Mouse (Mus musculus) intestine, embryonic 16.5 days (tissue): Measurements from ENCODE around the gene Tm9sf1. TPM values are rescaled to one million over a fixed set of nuclear protein-coding genes. Genes with fewer than 3 reads are reported as not detected.

ENCODE experiments used
- polyA plus RNA-seq: library from polyadenylated mRNA; unstranded; fragments of >200 nt; fragmentation: Nextera tagmentation; extraction: Ambion mirVana; gene quantifications from 2 replicates; pipeline ENCODE4 v1.2.1, GENCODE M21; 2015

Tm9sf1 gene
- polyA plus RNA-seq, 1 experiment from 2014 or later = 131 TPM

Other genes starting within 250 kb of the Tm9sf1 start
- 165 and 167 TPM in 2 replicates for gene Dhrs4, start 165.0 kb downstream of the Tm9sf1 start, polyA plus RNA-seq
- gene Carmil3, start 153.2 kb downstream of the Tm9sf1 start, polyA plus RNA-seq = 1.0 TPM in 2 replicates
- gene Cpne6, start 133.4 kb downstream of the Tm9sf1 start, polyA plus RNA-seq = 0.61 TPM in 2 replicates
- not detected in 2 replicates for gene Nrl, start 118.8 kb downstream of the Tm9sf1 start, polyA plus RNA-seq
- gene Pck2, start 103.5 kb downstream of the Tm9sf1 start, polyA plus RNA-seq = 46.2 and 51.8 TPM in 2 replicates
- 102 and 104 TPM in 2 replicates for gene Dcaf11, start 83.8 kb downstream of the Tm9sf1 start, polyA plus RNA-seq
- 2.0 and 2.2 TPM in 2 replicates for gene A730061H03Rik, start 83.4 kb downstream of the Tm9sf1 start, polyA plus RNA-seq
- 0.18 and 0.28 TPM in 2 replicates for gene Fitm1, start 68.2 kb downstream of the Tm9sf1 start, polyA plus RNA-seq
- gene Psme1, start 65.7 kb downstream of the Tm9sf1 start, polyA plus RNA-seq = 217 and 224 TPM in 2 replicates
- 14.0 and 15.6 TPM in 2 replicates for gene Emc9, start 58.5 kb downstream of the Tm9sf1 start, polyA plus RNA-seq
- gene Psme2, start 52.7 kb downstream of the Tm9sf1 start, polyA plus RNA-seq = 347 and 368 TPM in 2 replicates
- 19.0 and 19.8 TPM in 2 replicates for gene Rnf31, start 52.1 kb downstream of the Tm9sf1 start, polyA plus RNA-seq
- 11.6 and 12.9 TPM in 2 replicates for gene Irf9, start 40.2 kb downstream of the Tm9sf1 start, polyA plus RNA-seq
- 13.1 and 13.9 TPM in 2 replicates for gene Rec8, start 25.8 kb downstream of the Tm9sf1 start, polyA plus RNA-seq
- gene Ipo4, start 7.8 kb downstream of the Tm9sf1 start, polyA plus RNA-seq = 65.5 and 71.1 TPM in 2 replicates
- gene Gm49378, start 5.9 kb downstream of the Tm9sf1 start, polyA plus RNA-seq = 0.53 and 0.70 TPM in 2 replicates
- gene Tssk4, start 6.4 kb upstream of the Tm9sf1 start, polyA plus RNA-seq = 1.0 and 1.3 TPM in 2 replicates
- gene Mdp1, start 16.7 kb upstream of the Tm9sf1 start, polyA plus RNA-seq = 65.6 and 70.7 TPM in 2 replicates
- 52.3 and 58.4 TPM in 2 replicates for gene Gmpr2, start 28.1 kb upstream of the Tm9sf1 start, polyA plus RNA-seq
- 464 and 495 TPM in 2 replicates for gene Nedd8, start 28.3 kb upstream of the Tm9sf1 start, polyA plus RNA-seq
- gene Tinf2, start 38.0 kb upstream of the Tm9sf1 start, polyA plus RNA-seq = 32.6 and 37.1 TPM in 2 replicates
- gene Tgm1, start 70.1 kb upstream of the Tm9sf1 start, polyA plus RNA-seq = 0.75 and 1.4 TPM in 2 replicates
- gene Rabggta, start 78.5 kb upstream of the Tm9sf1 start, polyA plus RNA-seq = 36.9 and 37.5 TPM in 2 replicates
- gene Dhrs1, start 101.9 kb upstream of the Tm9sf1 start, polyA plus RNA-seq = 151 and 173 TPM in 2 replicates
- 28.3 and 33.6 TPM in 2 replicates for gene Nop9, start 101.9 kb upstream of the Tm9sf1 start, polyA plus RNA-seq
- 118 and 152 TPM in 2 replicates for gene Cideb, start 114.7 kb upstream of the Tm9sf1 start, polyA plus RNA-seq
- gene Ltb4r2, start 117.6 kb upstream of the Tm9sf1 start, polyA plus RNA-seq = 0.35 and 0.82 TPM in 2 replicates
- 1.0 and 1.1 TPM in 2 replicates for gene Ltb4r1, start 122.2 kb upstream of the Tm9sf1 start, polyA plus RNA-seq
- gene Adcy4, start 140.3 kb upstream of the Tm9sf1 start, polyA plus RNA-seq = 6.5 and 6.6 TPM in 2 replicates
- gene Ripk3, start 145.1 kb upstream of the Tm9sf1 start, polyA plus RNA-seq = 51.2 and 55.8 TPM in 2 replicates
- gene Nfatc4, start 179.3 kb upstream of the Tm9sf1 start, polyA plus RNA-seq = 21.1 and 21.2 TPM in 2 replicates
- 12.6 and 13.6 TPM in 2 replicates for gene Nynrin, start 210.2 kb upstream of the Tm9sf1 start, polyA plus RNA-seq
- gene Cbln3, start 240.6 kb upstream of the Tm9sf1 start, polyA plus RNA-seq = 0.17 and 0.27 TPM in 2 replicates
- gene Khnyn, start 241.1 kb upstream of the Tm9sf1 start, polyA plus RNA-seq = 12.5 and 13.6 TPM in 2 replicates